Mouse (Mus musculus) CH12.LX (cell line): ENCODE data around the gene Atp5g1. TPM values are rescaled to one million over a fixed set of nuclear protein-coding genes. Genes with fewer than 3 reads are reported as not detected.
A peak's percentile ranks its signal among the peaks of the same experiment; 100 is the strongest.
"Not testable (repeated sequence)": the region's sequence is repeated elsewhere in the genome, so short reads cannot be mapped to it uniquely, and the experiment has no call there.

Experiments
- DNase-seq: peaks from one replicate; pipeline ENCODE4 v3.0.0-alpha.2; 2013; ENCODE audit errors: extremely low read depth
- H3K27ac ChIP-seq: 2 replicates; pipeline ENCODE4 v1.5.1; 2012; ENCODE audit warnings: low read depth, mild to moderate bottlenecking, control low read depth, moderate library complexity; ENCODE audit not compliant: insufficient read depth
- H3K27me3 ChIP-seq: replicated peaks from 2 replicates; pipeline ENCODE3; 2012; ENCODE audit warnings: inconsistent platforms
- H3K36me3 ChIP-seq, 2 experiments: replicated peaks in 1 of 2; 2 replicates each; pipeline versions ENCODE3 to v1.6.1; 2012; ENCODE audit warnings: inconsistent platforms in 1 of 2, low read length in 1 of 2, mild to moderate bottlenecking in 1 of 2, mixed read lengths in 1 of 2, moderate library complexity in 1 of 2; ENCODE audit not compliant: control insufficient read depth in 1 of 2, insufficient read depth in 1 of 2
- H3K4me1 ChIP-seq, 2 experiments: 2 replicates each; pipeline ENCODE4 v1.6.1; 2012; ENCODE audit warnings: inconsistent platforms in 1 of 2, moderate library complexity in 1 of 2; ENCODE audit not compliant: insufficient read depth in 2 of 2, control insufficient read depth in 1 of 2
- H3K4me2 ChIP-seq: 2 replicates; pipeline ENCODE4 v1.6.1; 2012; ENCODE audit warnings: low read depth, mild to moderate bottlenecking, control low read depth; ENCODE audit not compliant: poor library complexity, insufficient read depth, severe bottlenecking
- H3K4me3 ChIP-seq, 3 experiments: fragments of 150-350 bp in 1 of 3; sonication (generic) in 1 of 3; replicated peaks in 1 of 3; 2 replicates each; pipeline versions ENCODE3 to v1.5.1; 2011 to 2012; ENCODE audit warnings: low read depth in 2 of 3, low read length in 2 of 3, mild to moderate bottlenecking in 2 of 3, moderate library complexity in 2 of 3, control low read depth in 1 of 3, improper control_type of control experiment in 1 of 3, inconsistent platforms in 1 of 3, mixed read lengths in 1 of 3; ENCODE audit not compliant: poor library complexity in 1 of 3
- H3K79me2 ChIP-seq: replicated peaks from 2 replicates; pipeline ENCODE4 v1.6.1; 2012; ENCODE audit warnings: mild to moderate bottlenecking, moderate library complexity; ENCODE audit not compliant: control insufficient read depth, poor library complexity, insufficient read depth, severe bottlenecking; ENCODE audit errors: extremely low read depth
- H3K9ac ChIP-seq: 2 replicates; pipeline ENCODE4 v1.6.1; 2012; ENCODE audit warnings: low read depth, mild to moderate bottlenecking, control low read depth, moderate library complexity; ENCODE audit not compliant: insufficient read depth
- H3K9me3 ChIP-seq: replicated peaks from 2 replicates; pipeline ENCODE3; 2012; ENCODE audit warnings: low read length, inconsistent platforms, mixed read lengths
- CTCF ChIP-seq, 2 experiments: IDR thresholded peaks in 1 of 2; conservative IDR thresholded peaks in 1 of 2; 2 replicates each; pipeline ENCODE4 v1.5.1; 2011 to 2012; ENCODE audit warnings: low read depth in 2 of 2, low read length in 2 of 2, improper control_type of control experiment in 1 of 2, inconsistent platforms in 1 of 2, mild to moderate bottlenecking in 1 of 2, moderate library complexity in 1 of 2
- ELF1 ChIP-seq: IDR thresholded peaks from 2 replicates; pipeline ENCODE4 v1.6.1; 2014; ENCODE audit warnings: low read depth, mild to moderate bottlenecking, inconsistent platforms, low read length, improper control_type of control experiment
- EP300 ChIP-seq: IDR thresholded peaks from 2 replicates; pipeline ENCODE4 v1.6.1; 2011; ENCODE audit warnings: low read length, improper control_type of control experiment
- ETS1 ChIP-seq: conservative IDR thresholded peaks from 2 replicates; pipeline ENCODE4 v1.6.1; 2012; ENCODE audit warnings: low read depth, mild to moderate bottlenecking, inconsistent platforms, low read length, improper control_type of control experiment, moderate library complexity
- HCFC1 ChIP-seq: IDR thresholded peaks from 2 replicates; pipeline ENCODE4 v1.6.1; 2012; ENCODE audit warnings: low read depth, mild to moderate bottlenecking, inconsistent platforms, low read length, improper control_type of control experiment
- IRF4 ChIP-seq: IDR thresholded peaks from 2 replicates; pipeline ENCODE4 v1.6.1; 2014; ENCODE audit warnings: low read depth, mild to moderate bottlenecking, inconsistent platforms, low read length, improper control_type of control experiment
- JUND ChIP-seq: conservative IDR thresholded peaks from 2 replicates; pipeline ENCODE4 v1.6.1; 2011; ENCODE audit warnings: low read depth, low read length, improper control_type of control experiment
- MAX ChIP-seq: IDR thresholded peaks from 2 replicates; pipeline ENCODE4 v1.6.1; 2011; ENCODE audit warnings: low read length, improper control_type of control experiment
- MEF2A ChIP-seq: IDR thresholded peaks from 2 replicates; pipeline ENCODE4 v1.6.1; 2014; ENCODE audit warnings: low read depth, mild to moderate bottlenecking, inconsistent platforms, low read length, improper control_type of control experiment, borderline replicate concordance
- MXI1 ChIP-seq: IDR thresholded peaks from 2 replicates; pipeline ENCODE4 v1.6.1; 2011; ENCODE audit warnings: mild to moderate bottlenecking, low read depth, low read length, improper control_type of control experiment
- MYC ChIP-seq: IDR thresholded peaks from 2 replicates; pipeline ENCODE4 v1.6.1; 2011; ENCODE audit warnings: low read depth, mild to moderate bottlenecking, improper control_type of control experiment, low read length
- NRF1 ChIP-seq: IDR thresholded peaks from 2 replicates; pipeline ENCODE4 v1.6.1; 2014; ENCODE audit warnings: low read depth, mild to moderate bottlenecking, inconsistent platforms, low read length, improper control_type of control experiment, moderate library complexity
- PAX5 ChIP-seq: IDR thresholded peaks from 2 replicates; pipeline ENCODE4 v1.6.1; 2012; ENCODE audit warnings: low read length, inconsistent platforms, mixed read lengths
- RAD21 ChIP-seq: IDR thresholded peaks from 2 replicates; pipeline ENCODE4 v1.6.1; 2011; ENCODE audit warnings: low read depth, mild to moderate bottlenecking, low read length, improper control_type of control experiment, moderate library complexity
- RCOR1 ChIP-seq: conservative IDR thresholded peaks from 2 replicates; pipeline ENCODE4 v1.6.1; 2012; ENCODE audit warnings: low read depth, mild to moderate bottlenecking, inconsistent platforms, low read length, improper control_type of control experiment
- SMC3 ChIP-seq: IDR thresholded peaks from 2 replicates; pipeline ENCODE4 v1.6.1; 2011; ENCODE audit warnings: low read depth, low read length, improper control_type of control experiment
- UBTF ChIP-seq: IDR thresholded peaks from 2 replicates; pipeline ENCODE4 v1.6.1; 2012; ENCODE audit warnings: low read depth, mild to moderate bottlenecking, inconsistent platforms, low read length, improper control_type of control experiment, moderate library complexity
- USF1 ChIP-seq: IDR thresholded peaks from 2 replicates; pipeline ENCODE4 v1.6.1; 2014; ENCODE audit warnings: low read depth, mild to moderate bottlenecking, inconsistent platforms, low read length, improper control_type of control experiment
- USF2 ChIP-seq: conservative IDR thresholded peaks from 2 replicates; pipeline ENCODE4 v1.6.1; 2011; ENCODE audit warnings: low read depth, low read length, improper control_type of control experiment
- ZKSCAN1 ChIP-seq: IDR thresholded peaks from 2 replicates; pipeline ENCODE4 v1.6.1; 2012; ENCODE audit warnings: low read depth, inconsistent platforms, low read length, improper control_type of control experiment, borderline replicate concordance
- ZMIZ1 ChIP-seq: IDR thresholded peaks from 2 replicates; pipeline ENCODE4 v1.6.1; 2012; ENCODE audit warnings: low read depth, mild to moderate bottlenecking, inconsistent platforms, low read length, improper control_type of control experiment
- dilution Hi-C: fragments of 300-500 bp; cut with MboI; formaldehyde crosslinking; loops from 2 replicates; pipeline ENCODE4 v1.14.3; 2020; ENCODE audit warnings: low sequenced_read_pairs; ENCODE audit not compliant: extremely low pct_unique_long_range_greater_than_20kb, extremely low pct_ligation_motif_present
- in situ Hi-C: fragments of 300-500 bp; cut with MboI; formaldehyde crosslinking; loops from 3 replicates; pipeline ENCODE4 v1.14.3; 2019; ENCODE audit warnings: low sequenced_read_pairs, low pct_ligation_motif_present, low pct_unique_long_range_greater_than_20kb, mixed read lengths
- polyA plus RNA-seq: library from polyadenylated mRNA; unstranded; fragments of >175 nt; gene quantifications from 2 replicates; pipeline ENCODE4 v1.2.1, GENCODE M21; 2012; ENCODE audit warnings: low read depth; ENCODE audit not compliant: insufficient read length
- total RNA-seq, 2 experiments: library from RNA; depleted of rRNA; stranded (reverse); fragments of 300-350 nt in 1 of 2; fragments of >200 nt in 1 of 2; gene quantifications; 2 replicates each; pipeline ENCODE4 v1.2.3; 2012 to 2014

The Atp5g1 gene
- total and polyA plus RNA-seq, 3 experiments = 778 to 969 (median 851) TPM

DNA sequence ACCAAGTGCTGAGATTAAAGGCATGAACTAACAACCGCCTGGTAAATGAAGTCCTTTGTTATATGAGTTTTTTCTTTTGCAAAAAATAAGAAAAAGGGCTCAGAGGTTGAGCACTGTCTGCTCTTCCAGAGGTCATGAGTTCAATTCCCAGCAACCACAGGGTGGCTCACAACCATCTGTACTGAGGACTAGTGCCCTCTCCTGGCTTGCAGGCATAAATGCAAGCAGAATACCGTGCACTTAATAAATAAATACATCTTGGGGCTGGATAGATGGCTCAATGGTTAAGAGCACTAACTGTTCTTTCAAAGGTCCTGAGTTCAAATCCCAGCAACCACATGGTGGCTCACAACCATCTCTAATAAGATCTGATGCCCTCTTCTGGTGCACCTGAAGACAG is 35.5 kb upstream of the Atp5g1 start:
- H3K27me3 ChIP-seq = peaks cover 59% of the 10 kb centered on the region
- H3K79me2 ChIP-seq, dilution Hi-C loops, in situ Hi-C loops, H3K4me2 ChIP-seq, H3K4me1 ChIP-seq, H3K4me3 ChIP-seq, H3K27ac ChIP-seq, H3K9me3 ChIP-seq, H3K36me3 ChIP-seq, H3K9ac ChIP-seq: not testable (repeated sequence)
- DNase-seq = peak; percentile 32
- TF ChIP-seq SMC3 (peak; percentile 57), MAX (0 out of 2 replicates have a peak, but pooled peaks have one; percentile 16), RAD21 (peak; percentile 20), CTCF (conservative IDR thresholded peaks at IDR 0.05 in 1 of 2, IDR thresholded peaks at IDR 0.05 in 1 of 2; ENCODE audit: low read depth in 2 of 2, low read length in 2 of 2) (peak; percentile 28 to 79; a peak in 3 of 4 replicates)

DNA sequence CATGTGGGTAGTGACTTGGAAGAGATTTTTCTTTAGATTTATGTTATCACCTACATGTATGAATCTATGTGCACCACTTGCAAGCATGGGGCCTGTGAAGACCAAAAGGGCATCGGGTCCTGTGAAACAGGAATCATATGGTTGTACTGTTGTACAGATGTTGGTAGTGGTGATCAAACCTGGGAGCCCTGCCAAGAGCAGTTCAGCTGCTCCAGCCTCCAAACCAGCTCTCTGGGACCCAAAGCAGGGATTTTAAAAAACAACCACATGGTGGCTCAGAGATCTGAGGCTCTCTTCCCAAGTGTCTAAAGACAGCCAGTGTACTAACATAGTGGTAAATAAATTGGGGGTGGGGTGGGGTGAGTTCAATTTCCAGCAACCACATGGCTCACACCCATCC is 32.9 kb upstream of the Atp5g1 start:
- H3K4me1 ChIP-seq = no peaks in the 10 kb centered on the region
- TF ChIP-seq ETS1 = no peak
- TF ChIP-seq USF1 = no peak
- no peak for TF ChIP-seq CTCF (conservative IDR thresholded peaks at IDR 0.05 in 1 of 2, IDR thresholded peaks at IDR 0.05 in 1 of 2; ENCODE audit: low read depth in 2 of 2, low read length in 2 of 2)
- no peak for TF ChIP-seq SMC3
- TF ChIP-seq PAX5 = no peak
- no peak for TF ChIP-seq RCOR1
- no peak for TF ChIP-seq MYC
- no peak for TF ChIP-seq ZKSCAN1
- no peak for TF ChIP-seq UBTF
- TF ChIP-seq USF2 = no peak
- TF ChIP-seq ZMIZ1 = no peak
- no peak for TF ChIP-seq IRF4
- no peak for TF ChIP-seq ELF1
- no peak for TF ChIP-seq MXI1
- no peak for TF ChIP-seq NRF1
- TF ChIP-seq MEF2A = no peak
- no peak for TF ChIP-seq HCFC1
- TF ChIP-seq JUND = no peak
- no peak for TF ChIP-seq EP300
- TF ChIP-seq, all 38 proteins: peak for 0
- Histone ChIP-seq H3K9me3 (no peaks in the 10 kb centered on the region), H3K36me3 (no peaks in the 10 kb centered on the region), H3K4me2 (no peak overlapping the region), H3K4me3 (no peak overlapping the region), H3K27ac (no peak overlapping the region), H3K9ac (no peak overlapping the region), H3K27me3 (peaks cover 57% of the 10 kb centered on the region), H3K79me2 (no peaks in the 10 kb centered on the region)
- no peak for DNase-seq
- in situ Hi-C loops (no loop called here), dilution Hi-C loops (no loop called here)
